ENCODE assay signal across 11 mouse cellular contexts in genomic region chr12:101005665-101006420, GRCm38 (mm10). TPM values are rescaled to one million over a fixed set of nuclear protein-coding genes. Genes with fewer than 3 reads are reported as not detected.
A peak's percentile ranks its signal among the peaks of the same experiment; 100 is the strongest.
DNase-seq lines count a peak whose midpoint lies in the region; ATAC-seq and TF ChIP-seq lines count a peak whose summit lies in the region.
"Had no signal": no experiment of that assay in that cellular context is flagged by ENCODE, and none has a peak within 500 bp of the region (broad histone marks: within the 10 kb centered on the region; RNA-seq: fewer than 3 reads in every experiment).

No protein-coding gene starts in this region.

- H3K27me3 ChIP-seq in forebrain, postnatal 0 days (ENCODE audit: insufficient read depth, low read length), result no peaks in the 10 kb centered on the region
- H3K27me3 ChIP-seq in splenic B cell, adult 2 months (ENCODE audit: control insufficient read depth, insufficient read depth, low read length, poor library complexity, severe bottlenecking), result no peaks in the 10 kb centered on the region

- no peaks in the 10 kb centered on the region for H3K36me3 ChIP-seq in forebrain, postnatal 0 days (ENCODE audit: insufficient read depth)
- no peaks in the 10 kb centered on the region for H3K36me3 ChIP-seq in splenic B cell, adult 2 months (ENCODE audit: control insufficient read depth, insufficient read depth, low read length, poor library complexity, severe bottlenecking)

- WGBS in forebrain, postnatal 0 days, result 63% methylated on average over 12 of the region's 12 CpGs

- no peak for TF ChIP-seq CTCF in forebrain, postnatal 0 days (IDR thresholded peaks at IDR 0.05; ENCODE audit: low read depth)

- peak; percentile 19; the same call in 1 of the 2 replicates for ATAC-seq in forebrain, postnatal 0 days

- H3K4me1 ChIP-seq in forebrain, postnatal 0 days (ENCODE audit: insufficient read depth), result peaks cover 9% of the 10 kb centered on the region

- no peak overlapping the region for H3K4me2 ChIP-seq in forebrain, postnatal 0 days (ENCODE audit: low read depth)

- H3K9ac ChIP-seq in forebrain, postnatal 0 days, result no peak overlapping the region

- no peaks in the 10 kb centered on the region for H3K9me3 ChIP-seq in forebrain, postnatal 0 days (ENCODE audit: low read length)

- H3K4me3 ChIP-seq in forebrain, postnatal 0 days (ENCODE audit: low read depth, low read length), result no peak overlapping the region

- no peak overlapping the region for H3K27ac ChIP-seq in forebrain, postnatal 0 days (ENCODE audit: low read depth, low read length)
- H3K27ac ChIP-seq: macrophage had no signal

- peak; percentile 40 for DNase-seq in gastrocnemius, postnatal 10 days
- no peak for DNase-seq in gastrocnemius, postnatal 4 days (ENCODE audit: low spot score in 2 of 2)
- peak; percentile 81 to 84 for DNase-seq in spleen, postnatal 36 days (ENCODE audit: low spot score in 2 of 2)
- DNase-seq in spleen, adult 12 weeks (ENCODE audit: low spot score), result no peak
- DNase-seq in forebrain, postnatal 0 days, result no peak
- DNase-seq in splenic B cell, adult 2 months (ENCODE audit: low read depth, low spot score), result peak; percentile 79
- no peak for DNase-seq in layer of hippocampus, postnatal 25 days (ENCODE audit: extremely low spot score in 1 of 2, low spot score in 1 of 2)
- DNase-seq in adrenal gland, postnatal 4 days (ENCODE audit: low spot score in 2 of 2), result no peak
- DNase-seq: embryo, embryonic 11 days; kidney, adult 8-10 months had no signal

RNA-seq across cellular contexts. Expression of gene Ccdc88c, which starts 23.0 kb away (rescaled TPM):
- total RNA-seq in gastrocnemius, postnatal 10 days (2021), result 10 to 100 TPM; 49.5 to 57.8 TPM
- 10 to 100 TPM; 51.1 to 57.3 TPM for total RNA-seq in gastrocnemius, postnatal 4 days (2021)
- 31.3 and 31.5 TPM in 2 replicates for total RNA-seq in forebrain, postnatal 0 days (2014; rRNA removed)
- polyA plus RNA-seq in forebrain, postnatal 0 days (2015; fragmentation: Nextera tagmentation; extraction: Ambion mirVana), result 12.4 and 14.6 TPM in 2 replicates
- total RNA-seq in layer of hippocampus, postnatal 25 days (2021), result 10 to 100 TPM; 26.7 to 40.1 TPM
- total RNA-seq in adrenal gland, postnatal 4 days (2021), result 10 to 100 TPM in 1 of 2 experiments, 1 to 10 TPM in 1; 9.3 to 12.4 TPM

Comparison
In these comparisons a context has a peak if more than half of its experiments do, and no peak if none do; other contexts are left out.
1. DNase-seq: peak in gastrocnemius, postnatal 10 days (single experiment), spleen, postnatal 36 days (2 of 2) and splenic B cell, adult 2 months (single experiment); none in gastrocnemius, postnatal 4 days (0 of 2), spleen, adult 12 weeks (single experiment), forebrain, postnatal 0 days (single experiment), layer of hippocampus, postnatal 25 days (0 of 2) and adrenal gland, postnatal 4 days (0 of 2).